Mouse (Mus musculus) thymus, postnatal 14 days (tissue): ENCODE measurements around the gene Cfap70.

Source experiments
- DNase-seq: peaks from one replicate; pipeline ENCODE4 v3.0.0; 2021

Gene Cfap70

DNA sequence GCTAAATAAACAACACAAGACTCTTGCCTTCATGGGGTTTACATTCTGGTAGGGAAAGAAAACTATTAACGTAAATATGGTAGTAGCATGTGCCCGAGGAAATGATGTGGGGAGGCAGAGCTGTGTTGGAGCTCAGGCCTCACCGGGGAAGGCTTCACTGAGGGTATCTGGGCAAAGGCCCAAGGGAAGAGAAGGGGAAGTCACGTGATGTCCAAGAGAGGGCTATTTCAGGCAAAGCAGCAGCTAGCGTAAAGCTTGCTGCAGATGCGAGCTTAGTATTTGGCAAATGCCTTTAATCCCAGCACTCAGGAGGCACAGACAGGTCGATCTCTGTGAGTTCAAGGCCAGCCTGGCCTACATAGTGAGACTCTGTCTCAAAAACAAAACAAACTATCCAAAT lies 29.8 kb downstream of the Cfap70 start:
- DNase-seq: no peak

DNA sequence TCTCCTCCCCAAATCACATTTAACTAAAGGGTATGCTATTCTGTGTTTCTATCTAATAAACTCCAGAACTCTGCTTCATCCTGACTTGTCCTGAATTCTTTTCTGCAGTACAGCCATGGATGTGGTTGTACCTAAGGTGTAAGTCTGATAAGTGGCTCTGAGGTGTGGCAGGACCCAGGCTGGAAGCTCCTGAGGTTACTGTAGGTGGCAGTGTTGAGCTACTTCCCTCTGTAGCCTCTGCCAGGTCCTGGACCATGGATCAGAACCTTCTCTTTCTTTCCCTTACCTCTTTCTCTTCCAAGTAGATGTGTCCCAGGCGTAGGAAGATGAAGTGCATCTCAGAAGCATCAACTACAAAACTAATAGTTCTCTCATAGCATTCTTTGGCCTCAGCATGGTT lies 52.0 kb downstream of the Cfap70 start:
- DNase-seq: peak; percentile 36

DNA sequence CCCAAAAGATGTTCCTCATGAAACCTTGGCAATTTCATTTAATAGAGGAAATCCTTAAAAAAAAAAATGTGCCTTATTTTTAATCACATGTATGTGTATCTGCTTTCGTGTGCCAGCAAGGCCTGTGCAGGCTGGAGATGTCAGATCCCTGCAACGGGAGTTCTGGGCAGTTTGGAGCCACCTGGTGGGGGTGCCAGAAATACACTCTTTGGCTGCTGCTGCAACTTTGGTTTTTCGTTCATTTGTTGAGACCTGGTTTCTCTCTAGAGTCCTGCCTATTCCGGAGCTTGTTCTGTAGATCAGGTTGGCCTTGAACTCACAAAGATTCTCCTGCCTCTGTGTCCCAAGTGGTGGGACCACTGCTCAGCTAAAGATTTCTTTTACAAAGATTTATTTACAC lies 53.2 kb downstream of the Cfap70 start:
- DNase-seq: peak; percentile 53

DNA sequence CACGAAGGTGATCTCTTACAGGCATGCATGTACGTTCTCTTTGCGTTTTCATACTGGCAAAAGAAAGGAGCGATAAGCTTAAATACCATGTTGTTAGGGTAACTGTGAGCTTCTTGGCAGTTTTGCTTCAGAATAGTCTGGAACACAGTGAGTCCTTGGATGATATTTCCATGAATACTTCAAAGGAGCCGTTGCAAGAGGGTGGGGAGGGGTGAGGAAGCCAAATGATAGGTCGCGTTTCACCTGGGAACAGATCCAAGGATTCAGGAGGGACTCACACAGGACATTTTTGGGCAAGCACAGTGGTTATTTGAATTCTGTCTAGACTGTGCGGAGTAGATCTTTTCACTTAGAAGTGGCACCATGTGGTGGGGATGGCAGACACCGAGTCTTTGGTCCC lies 54.8 kb downstream of the Cfap70 start:
- DNase-seq: no peak

DNA sequence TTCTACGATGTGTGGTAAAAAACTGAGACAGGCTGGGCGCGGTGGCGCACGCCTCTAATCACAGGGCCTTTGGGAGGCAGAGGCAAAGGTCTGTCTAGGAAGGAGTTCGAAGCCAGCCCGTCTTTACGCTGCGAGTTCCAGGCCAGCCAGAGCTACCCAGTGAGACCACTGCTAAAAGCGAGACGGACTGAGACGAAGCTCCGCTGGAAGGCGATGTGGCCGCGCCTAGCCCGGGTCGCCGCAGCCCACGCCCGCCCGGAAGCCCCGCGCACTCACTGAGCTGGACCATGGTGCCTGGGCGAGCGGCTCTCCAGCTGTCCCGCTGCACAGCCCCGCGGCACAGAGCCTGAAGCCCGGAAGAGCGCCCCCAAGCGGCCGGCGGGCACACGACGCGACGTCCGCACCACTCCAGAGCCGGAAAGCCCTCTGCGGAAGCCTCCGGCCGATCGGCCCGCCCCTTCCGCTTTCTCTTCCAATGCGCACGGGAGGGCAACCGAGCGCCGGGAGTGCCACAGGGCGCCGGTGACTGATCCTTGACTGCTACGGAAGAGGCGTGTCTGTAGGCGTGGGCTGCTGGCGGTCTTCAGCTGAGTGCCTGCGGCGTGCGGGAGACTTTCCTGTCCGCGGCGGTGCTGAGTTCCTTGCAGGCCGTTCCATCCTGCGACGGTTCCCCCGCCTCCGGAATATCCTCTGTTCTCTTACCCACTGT lies 58.7 kb downstream of the Cfap70 start, which contains the start of gene Mrps16:
Gene Mrps16 (minus strand): TSS at position 430 of the 709 bp plus-strand sequence.
- peak; percentile 95 for DNase-seq

DNA sequence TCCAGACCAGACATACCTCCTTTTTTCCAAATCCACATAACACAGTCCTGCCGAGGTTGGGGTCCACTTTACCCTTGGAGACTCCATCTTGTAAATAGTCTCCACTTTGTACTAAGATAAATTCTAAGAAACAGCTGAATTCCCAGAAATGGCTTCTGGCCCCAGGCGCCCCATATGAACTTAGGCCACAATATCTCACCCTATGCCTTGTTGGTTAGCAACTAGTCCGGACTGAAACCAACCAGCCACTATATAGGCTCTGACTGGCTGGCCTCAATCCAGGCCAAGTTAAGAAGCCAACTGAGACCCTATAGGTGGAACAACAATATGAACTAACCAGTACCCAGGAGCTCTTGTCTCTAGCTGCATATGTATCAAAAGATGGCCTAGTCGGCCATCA lies 59.7 kb downstream of the Cfap70 start:
- DNase-seq: no peak

DNA sequence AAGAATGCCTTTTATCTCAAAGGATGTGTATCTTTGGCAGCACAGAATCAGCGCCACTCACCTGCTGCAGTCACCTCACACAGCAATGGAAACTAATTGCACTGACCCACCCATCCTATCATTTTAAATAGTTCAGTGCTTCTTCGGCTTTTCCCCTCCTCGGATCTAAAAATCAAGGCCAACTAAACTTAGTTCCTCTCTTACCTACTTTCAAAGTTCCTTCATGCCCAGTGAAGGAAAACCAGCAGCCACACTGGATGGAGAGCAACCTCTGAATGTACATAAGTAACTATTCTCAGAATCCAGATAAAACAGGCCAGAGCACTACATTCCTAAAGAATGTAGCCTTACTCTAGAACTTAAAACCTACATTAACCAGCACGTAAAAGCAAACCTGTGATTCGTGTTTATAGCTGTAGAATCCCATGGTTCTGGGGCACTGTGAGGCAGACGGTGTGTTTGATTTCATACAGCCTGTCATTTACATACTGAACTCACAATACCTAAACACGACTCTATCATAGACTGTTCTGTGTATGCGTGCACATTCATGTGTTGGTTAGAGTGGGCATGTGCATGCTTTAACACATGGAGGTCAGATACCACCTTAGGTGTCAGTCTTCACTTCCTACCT lies 62.5 kb downstream of the Cfap70 start:
- DNase-seq: no peak

DNA sequence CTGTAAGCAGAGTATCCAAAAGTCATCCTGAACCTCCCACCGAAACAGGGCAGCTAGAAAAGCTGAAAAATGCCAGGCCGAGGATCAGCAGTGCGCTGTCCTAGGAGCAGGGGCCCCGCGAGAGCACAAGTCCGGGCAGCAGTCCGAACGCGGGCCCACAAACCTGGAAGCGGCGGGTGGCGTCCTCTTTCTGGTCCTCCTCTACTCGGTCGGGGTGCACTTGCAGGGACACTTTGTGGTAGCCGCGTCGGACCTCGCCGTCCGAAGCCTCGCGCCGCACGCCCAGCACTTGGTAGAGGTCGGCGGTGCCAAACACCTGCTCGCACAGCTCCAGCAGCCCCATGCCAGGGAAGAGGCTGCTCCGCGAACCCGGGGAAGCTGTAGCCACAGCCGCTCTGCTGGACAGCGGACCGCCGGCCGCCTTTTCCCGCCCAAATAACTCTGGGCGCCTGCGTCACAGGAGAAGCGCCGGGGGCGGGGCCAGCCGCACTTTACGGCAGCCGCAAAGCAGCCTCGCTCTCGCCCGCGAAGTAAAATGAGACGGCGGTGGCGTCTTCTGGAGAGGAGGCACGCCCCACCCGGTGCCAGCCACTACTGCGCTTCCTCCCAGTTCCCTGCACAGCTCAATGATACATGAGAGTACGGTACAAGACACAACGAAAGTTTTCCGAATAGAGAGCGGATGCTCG lies 63.4 kb downstream of the Cfap70 start, which contains the start of gene Dnajc9:
Gene Dnajc9 (minus strand): TSS at position 470 of the 689 bp plus-strand sequence.
- peak; percentile 97 for DNase-seq

DNA sequence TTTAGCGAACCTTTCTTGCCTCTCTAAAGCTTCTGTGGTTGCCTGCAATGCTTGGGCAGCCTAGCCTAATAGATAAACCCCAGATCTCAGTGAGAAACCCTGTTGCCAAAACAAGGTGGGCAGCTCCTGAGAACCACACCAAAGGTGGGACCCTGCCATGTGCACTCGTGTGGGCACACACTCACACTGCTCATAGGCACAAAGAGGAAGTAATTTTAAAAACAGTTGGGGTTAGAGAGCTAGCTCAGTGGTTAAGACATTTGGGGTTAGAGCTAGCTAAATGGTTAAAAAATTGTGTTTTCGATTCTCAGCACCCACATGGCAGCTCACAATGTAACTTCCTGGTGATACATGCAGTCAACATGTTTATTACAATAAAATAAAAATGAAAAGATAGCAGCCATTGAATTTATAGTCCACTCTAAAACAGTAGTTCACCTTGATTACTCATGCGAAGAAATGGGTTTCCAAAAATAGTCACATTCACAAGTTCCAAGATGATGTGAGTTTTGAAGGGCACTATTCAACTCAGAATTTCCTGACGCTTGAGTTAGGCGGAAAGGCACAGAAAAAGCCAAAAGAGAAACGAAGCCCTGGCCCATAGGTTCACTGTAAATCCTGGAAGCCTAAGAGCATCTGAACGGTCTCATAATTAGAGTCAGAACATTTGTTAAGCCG lies 72.1 kb downstream of the Cfap70 start:
- DNase-seq: no peak

DNA sequence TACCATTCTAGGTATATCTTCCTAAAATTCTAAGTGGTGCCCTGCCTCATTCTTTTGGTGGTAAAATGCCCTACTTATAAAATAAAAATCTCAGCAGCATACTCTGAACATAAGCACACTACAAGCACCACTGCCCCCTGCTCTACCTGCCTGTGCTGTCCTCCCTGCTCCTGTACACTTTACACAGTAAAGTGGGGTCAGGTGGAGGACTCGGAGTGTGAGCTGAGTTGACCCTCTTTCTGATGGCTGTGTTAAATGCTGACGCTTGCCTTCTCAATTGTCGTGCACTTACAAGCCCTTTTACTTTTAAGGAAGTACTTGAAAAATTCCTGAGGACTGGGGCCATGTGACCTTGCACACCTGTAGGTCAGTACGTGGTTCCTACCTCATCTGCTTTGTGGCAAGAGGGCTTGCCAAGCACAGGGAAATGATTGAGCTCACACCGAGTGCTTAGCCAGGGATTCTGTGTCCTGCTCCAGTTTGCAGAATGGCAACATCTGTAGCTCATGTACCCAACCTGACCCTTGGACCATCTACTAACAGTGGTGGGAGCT lies 72.9 kb downstream of the Cfap70 start:
- DNase-seq: no peak

DNA sequence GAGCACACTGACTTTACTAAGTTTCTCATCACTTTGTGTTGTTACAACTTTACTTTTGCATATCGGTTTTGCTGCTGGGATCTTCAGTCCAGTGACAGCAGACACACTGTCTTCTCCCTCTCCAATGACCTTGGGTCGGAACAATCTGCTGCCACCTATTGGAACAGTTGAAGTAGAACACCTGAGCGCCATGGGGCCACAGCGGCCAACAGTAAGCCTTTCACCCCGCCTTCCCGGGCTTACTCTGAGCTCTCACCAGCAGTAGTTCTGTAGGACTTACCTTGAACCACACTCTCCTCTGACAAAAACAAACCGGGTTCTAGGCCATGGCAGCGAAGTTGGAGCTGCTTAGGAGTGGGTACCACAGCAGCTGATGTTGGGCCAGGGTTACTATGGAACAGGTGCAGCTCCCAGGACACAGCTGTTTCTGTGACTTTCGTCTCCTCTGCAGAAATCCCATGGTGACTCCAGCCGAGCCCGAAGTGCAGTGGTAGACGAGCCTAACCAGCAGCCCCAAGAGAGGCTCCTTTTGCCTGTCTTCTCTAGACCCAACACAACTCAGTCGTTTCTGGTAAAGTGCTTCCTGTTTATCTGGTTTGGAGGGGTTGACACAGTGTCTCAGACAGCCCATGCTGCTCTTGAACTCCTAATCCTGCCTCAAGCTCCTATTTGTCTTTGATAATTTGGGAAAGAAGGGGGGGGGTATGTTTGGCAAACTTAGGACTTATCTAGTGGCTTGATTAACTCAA lies 73.5 kb downstream of the Cfap70 start:
- DNase-seq: peak; percentile 70

DNA sequence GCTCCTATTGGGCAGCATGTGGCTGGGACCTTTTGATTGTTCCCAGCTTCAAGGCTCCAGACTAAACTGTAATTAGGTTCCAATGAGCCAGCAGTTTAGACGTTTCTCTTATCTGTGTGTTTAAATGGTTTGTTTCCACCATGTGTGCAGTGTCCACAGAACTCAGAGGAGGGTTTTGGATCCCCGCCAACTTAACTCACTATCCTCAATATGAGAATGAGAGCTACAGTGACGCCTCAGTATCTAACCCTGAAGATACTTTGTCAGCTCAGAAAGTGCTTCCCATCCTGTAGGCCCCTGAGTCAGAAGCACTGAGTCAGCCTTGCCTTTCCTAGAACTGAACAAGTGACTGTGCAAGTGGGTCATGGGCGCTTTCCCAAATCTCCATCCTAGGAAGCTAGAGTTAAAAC lies 74.9 kb downstream of the Cfap70 start:
- DNase-seq: no peak

DNA sequence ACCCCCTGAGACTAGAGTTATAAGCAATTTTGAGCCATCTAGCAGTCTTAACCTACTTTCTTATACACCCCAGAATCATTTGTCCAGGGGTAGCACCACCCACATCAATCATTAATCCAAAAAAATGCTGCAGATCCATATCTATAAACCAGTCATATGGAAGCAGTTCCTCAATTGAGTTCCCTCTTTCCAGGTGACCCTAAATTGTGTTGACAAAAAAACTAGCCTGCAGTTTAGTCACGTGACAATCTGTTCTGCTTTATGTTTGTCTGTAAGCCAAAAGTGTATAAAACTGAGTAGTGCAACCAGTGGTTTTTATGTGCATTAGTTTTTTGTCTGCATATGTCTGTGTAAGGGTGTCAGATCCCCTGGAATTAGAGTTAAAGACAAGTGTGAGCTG lies 80.2 kb downstream of the Cfap70 start:
- no peak for DNase-seq

DNA sequence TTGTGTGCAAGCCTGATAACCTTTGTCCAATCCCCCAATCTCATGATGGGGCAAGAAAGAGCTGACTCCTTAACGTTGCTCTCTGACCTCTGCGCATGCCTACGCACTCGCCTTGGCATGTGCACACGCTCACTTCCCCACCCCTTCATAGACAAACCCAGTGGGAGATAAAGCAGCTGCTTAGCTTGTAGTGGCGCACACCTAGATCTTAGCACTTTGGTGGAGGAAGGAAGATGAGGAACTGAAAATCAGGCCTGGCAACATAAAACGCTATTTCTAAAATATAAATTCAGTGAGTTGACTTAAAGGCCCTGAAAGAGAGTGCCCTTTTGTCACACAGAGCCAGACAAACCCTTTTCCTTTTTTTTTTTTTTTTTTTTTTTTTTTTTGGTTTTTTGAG lies 81.2 kb downstream of the Cfap70 start:
- no peak for DNase-seq

DNA sequence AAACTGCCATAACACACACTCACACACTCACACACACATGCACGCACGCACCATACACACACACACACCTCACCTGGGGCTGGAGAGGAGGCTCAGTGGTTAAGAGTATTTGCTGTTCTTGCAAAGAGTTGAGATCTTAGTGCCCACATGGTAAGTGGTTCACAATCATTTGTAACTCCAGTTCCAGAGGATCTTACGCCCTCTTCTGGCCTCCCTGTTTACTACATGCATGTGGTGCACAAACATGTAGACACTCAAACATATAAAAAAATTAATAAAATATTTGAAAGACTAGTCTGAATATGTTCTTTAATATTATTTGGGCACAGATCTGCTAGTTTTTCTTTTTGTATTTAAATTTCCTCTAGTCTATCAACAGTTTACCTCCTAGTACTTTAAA lies 83.8 kb downstream of the Cfap70 start:
- DNase-seq: no peak

DNA sequence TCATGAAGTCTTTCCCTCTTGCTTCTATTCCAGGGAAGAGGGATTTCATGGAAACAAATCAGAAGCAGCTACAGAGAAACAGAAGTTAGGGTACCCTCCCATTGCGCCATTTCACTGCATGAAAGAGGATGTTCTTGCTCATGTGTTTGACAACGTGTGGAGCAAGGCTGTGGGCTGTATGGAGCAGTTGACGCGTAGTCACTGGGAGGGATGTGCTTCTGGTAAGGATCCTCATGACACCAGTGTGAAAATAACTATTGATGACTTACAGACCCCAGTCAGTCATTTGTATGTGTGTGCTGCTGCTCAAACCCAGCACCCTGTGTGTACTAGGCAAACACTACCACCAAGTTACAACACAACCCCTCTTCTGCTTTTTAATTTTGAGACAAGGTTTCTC lies 88.8 kb downstream of the Cfap70 start:
- no peak for DNase-seq

DNA sequence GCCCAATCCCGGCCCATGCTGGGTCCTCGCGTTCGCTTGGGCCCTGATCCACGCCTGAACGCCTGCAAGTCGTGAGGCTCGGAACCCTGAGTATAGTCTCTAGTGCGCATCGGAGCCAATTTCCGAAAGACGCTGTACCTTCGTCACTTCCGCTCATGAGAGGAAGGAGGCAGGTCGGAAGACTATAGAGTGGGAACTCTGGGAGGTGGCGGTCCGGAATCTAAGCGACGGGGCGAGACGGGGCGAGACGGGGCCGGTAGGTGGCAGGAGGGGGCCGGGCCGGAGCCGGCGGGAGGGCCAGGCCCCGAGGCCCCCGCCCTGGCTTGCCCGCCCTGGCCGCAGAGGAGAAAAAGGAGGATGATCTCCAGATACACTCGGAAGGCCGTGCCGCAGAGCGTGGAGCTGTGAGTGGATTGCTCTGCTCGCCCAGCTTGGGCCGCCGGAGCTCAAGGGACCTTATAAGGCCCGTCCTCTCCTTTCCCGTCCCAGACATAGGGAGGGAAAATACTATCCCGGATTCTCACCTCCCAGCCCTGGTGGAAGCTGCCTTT lies 104.0 kb downstream of the Cfap70 start, which contains the start of the genes Ecd and Fam149b:
Gene Ecd (minus strand): TSS at position 131 of the 551 bp plus-strand sequence.
Gene Fam149b (plus strand): TSS at position 172 of the 551 bp plus-strand sequence.
- DNase-seq: peak; percentile 93

DNA sequence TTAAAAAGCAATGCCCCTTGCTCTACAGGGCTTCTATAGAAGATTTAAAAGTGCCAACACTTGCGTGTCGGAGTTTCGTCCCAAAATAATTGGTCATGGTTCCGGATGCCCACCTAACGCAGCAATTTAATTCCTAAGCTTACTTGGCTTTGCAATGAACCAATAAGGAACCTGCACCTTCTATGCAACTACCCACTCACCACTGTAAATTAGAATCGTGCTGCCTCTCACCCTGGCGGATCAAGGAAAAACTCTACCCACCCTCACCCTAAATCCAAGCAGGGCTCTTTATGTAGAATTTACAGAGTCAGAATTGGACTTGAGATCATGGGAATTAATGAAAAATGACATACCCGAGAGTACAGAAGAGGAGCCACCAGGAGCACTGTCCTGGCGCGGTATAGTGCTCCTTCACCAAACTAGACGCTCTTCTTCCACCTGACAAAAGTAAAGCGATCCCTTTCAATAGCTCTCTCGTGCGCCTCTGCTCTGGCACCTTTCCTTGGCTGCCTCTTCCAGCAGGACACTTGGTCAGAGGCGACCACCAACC lies 104.5 kb downstream of the Cfap70 start:
- DNase-seq: no peak

DNA sequence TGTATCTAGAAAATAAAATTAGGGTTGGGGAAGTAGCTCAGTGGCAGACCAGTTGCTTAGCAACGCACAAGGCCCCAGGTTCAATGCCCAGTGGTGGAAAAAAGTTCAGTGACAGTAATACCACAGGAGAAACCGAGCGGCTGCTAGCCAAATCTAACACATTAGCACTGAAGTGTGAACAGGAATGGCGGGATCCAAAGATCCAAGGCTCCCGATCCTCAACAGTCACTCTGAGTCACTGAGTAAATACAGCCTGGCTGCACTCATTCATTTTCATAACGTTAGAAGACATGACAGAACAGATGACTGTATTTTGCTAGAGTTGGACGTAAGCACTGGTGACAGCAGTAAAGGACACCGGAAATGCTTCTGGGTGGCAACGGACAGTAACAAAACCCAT lies 106.1 kb downstream of the Cfap70 start:
- DNase-seq: no peak
